Mouse (Mus musculus) olfactory bulb, adult 2 months (tissue): ENCODE results near the gene Nptx2.

Experiments
- CTCF ChIP-seq: fragments of 200-500 bp; IDR thresholded peaks from 2 replicates; pipeline ENCODE4 v1.5.1; 2012; ENCODE audit warnings: low read depth, mild to moderate bottlenecking, low read length, moderate library complexity; ENCODE audit not compliant: insufficient read depth
- POLR2A ChIP-seq: fragments of 200-500 bp; IDR thresholded peaks from 2 replicates; pipeline ENCODE4 v1.6.1; 2012; ENCODE audit warnings: mild to moderate bottlenecking, low read depth, low read length, moderate library complexity; ENCODE audit not compliant: insufficient read depth

- TF ChIP-seq CTCF, result no peak
- TF ChIP-seq POLR2A, result no peak
Observed at GRCm38 (mm10) chr5:144558481-144558880, 12.8 kb downstream of the Nptx2 start.
